Mouse (Mus musculus) neural tube, embryonic 10.5 days (tissue): Measurements from ENCODE around the gene Nme7.

Experiments
- DNase-seq: peaks from one replicate; pipeline ENCODE4 v3.0.0-alpha.2; 2017; ENCODE audit warnings: low spot score; ENCODE audit errors: extremely low spot score

The Nme7 gene

DNA sequence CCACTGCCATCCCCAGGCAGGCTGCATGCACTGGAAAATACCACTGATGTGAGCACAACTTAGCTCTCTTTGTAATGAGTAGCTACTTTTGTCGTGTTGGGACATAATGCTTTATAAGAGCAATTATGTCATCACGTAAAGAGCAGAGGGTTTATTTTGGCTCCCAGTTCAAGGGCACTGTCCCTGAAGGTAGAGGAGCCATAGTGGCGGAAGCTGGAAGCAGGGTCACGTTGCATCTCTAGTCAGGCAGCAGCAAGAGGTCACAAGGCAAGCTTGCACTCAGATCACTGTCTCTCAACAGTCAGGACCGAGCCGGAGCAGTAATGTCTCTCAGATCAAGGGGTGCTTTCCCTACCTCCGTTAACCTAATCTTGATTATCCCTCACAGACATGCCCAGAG, 123.9 kb downstream of the Nme7 start:
- no peak for DNase-seq

DNA sequence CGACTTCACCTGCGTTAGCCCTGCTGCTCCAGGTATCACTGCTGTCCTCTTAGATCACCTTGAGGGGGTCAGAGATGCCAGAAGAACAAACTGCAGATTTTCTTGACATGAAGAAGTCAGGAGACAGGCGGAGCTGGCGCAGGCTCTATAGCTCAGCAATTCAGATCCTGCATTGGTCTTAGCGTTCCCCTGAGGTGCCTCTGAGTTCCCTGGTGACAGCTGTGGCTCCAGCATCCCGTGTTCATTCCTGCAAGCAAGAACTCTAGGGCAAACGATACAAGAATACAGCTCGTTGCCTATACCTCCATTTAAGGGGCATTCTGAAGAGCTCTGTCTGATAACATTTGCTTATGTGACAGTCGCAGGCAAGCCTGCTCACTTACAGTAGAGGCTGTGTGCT, 124.7 kb downstream of the Nme7 start:
- DNase-seq, result no peak

- DNase-seq, result no peak
Observed at GRCm38 (mm10) chr1:164432649-164433048, 128.7 kb downstream of the Nme7 start.

- no peak for DNase-seq
Observed at GRCm38 (mm10) chr1:164434049-164434448, 130.1 kb downstream of the Nme7 start.

GRCm38 (mm10) chr1:164436749-164437148, 132.8 kb downstream of the Nme7 start:
- DNase-seq, result no peak

DNA sequence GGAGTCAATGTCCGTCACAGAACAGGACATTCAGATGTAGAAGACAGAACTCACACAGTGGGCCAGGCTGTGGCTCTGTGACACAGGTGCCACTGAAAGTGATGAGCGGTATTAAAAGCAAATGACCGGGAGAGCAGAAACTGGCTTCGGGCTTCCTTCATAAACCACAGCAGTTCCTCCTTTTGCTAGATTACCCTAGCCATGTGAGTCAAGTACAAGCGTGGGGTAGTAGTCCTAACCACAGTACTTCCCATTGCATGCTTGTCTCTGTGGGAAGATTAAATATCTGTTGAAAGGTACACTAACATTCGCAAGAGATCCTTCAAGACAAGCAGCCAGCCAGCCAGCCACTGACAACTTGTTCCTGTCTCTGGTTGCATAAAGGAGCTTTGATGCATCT, 136.3 kb downstream of the Nme7 start:
- no peak for DNase-seq

DNA sequence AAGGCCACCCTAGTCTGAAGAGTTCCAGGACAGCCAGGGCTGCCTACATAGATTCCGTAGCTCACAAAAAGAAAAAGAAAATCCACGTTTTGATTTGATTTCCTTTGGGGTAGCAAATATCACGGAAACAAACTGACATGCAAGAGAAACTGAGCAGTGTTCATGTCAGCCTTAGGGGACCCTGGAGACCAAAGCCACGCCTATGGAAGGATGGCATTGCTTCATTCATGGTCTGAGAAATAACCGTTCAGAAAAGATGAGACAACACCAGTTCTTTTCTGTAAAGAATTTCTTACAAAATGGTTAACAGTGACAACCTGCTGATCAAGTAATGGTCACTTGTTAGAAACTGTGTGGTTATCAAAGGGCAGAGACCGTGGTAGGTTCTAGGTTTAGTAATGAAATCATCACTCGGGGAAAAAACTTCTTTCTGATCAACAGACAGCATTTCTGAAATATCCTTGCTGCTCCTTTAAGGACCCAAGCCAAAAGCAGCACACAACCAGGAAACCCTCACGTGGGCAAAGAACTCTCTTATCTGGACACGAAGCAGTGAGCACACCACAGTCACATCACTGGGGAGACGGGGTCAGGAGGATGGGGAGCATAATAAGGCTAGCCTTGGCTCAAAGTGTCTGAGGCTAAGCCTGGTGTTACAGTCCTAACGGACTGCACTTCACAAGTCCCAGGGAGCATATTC, 136.9 kb downstream of the Nme7 start:
- DNase-seq, result no peak

GRCm38 (mm10) chr1:164441408-164441974, 137.6 kb downstream of the Nme7 start:
- DNase-seq, result no peak

DNA sequence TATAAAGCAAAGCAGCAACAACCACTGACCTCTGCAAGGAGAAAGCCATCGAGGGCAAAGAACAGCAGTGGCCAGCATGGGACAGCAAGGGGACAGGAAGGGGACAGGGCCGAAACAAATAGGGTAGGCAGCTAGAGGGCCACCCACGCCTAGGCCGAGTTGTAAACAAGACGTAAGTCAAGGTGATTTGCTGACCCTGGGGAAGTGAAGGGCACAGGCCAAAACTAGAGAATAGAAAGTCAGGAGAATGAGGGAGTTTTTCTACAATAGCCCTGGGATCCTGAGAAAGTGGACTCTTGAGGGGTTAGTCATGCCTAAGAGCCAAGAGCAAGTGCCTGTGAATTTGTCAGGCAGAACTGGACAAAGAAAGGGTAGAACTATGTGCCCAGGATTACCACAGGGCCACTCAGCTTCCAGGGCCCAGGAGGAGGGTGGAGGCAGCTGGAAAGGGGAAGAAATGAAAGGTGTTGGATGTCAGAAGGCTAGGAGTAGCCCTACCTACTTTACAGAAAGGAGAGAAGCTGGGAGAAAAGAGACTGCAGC, 141.8 kb downstream of the Nme7 start:
- DNase-seq, result no peak

DNA sequence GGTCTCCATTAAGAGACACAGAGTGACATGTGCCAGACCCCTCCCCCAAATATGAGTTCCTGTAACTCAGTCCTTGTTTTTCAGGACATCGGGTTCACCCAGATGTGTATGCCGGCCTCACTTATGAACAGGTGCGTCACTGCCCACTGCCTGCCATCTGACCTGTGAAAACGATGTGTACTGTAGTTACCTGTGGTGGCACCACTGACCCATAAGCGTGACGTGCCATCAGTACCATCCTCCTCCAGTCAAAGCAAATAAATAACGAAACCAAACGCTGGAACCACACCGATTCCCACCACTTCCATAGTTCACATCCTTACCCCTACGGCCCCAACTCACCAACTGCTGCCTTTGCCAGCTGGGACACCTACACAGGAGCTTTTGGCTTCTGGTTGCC, 142.6 kb downstream of the Nme7 start:
- no peak for DNase-seq

- DNase-seq, result no peak
Observed at GRCm38 (mm10) chr1:164447521-164447920, 143.6 kb downstream of the Nme7 start.

- DNase-seq, result no peak
Observed at GRCm38 (mm10) chr1:164449626-164450025, 145.7 kb downstream of the Nme7 start.

- DNase-seq, result no peak
Observed at GRCm38 (mm10) chr1:164450231-164450630, 146.3 kb downstream of the Nme7 start.

- DNase-seq, result no peak
Observed at GRCm38 (mm10) chr1:164450644-164451043, 146.7 kb downstream of the Nme7 start.

DNA sequence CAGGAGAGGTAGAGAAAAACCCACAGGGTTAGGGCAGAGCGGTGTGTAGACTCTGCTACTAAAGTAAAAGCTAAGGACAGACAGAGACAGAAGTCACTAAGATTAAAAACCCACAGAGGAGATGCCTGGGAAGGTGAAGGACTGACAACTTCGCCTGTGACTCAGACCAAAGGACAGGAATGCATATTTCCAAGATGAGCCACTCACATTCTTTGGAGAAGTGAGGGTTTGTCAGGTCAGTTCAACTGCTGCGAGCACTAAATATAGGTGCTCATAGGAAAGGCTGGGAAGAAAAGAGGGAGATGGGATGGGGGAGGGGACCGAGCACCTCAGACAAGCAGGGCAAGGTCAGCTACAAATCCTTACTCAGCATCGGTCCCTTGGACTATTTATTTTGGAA, 147.4 kb downstream of the Nme7 start:
- DNase-seq, result no peak

- no peak for DNase-seq
Observed at GRCm38 (mm10) chr1:164452580-164452979, 148.7 kb downstream of the Nme7 start.

- no peak for DNase-seq
Observed at GRCm38 (mm10) chr1:164453146-164453545, 149.2 kb downstream of the Nme7 start.

GRCm38 (mm10) chr1:164453739-164454138, 149.8 kb downstream of the Nme7 start:
- no peak for DNase-seq

DNA sequence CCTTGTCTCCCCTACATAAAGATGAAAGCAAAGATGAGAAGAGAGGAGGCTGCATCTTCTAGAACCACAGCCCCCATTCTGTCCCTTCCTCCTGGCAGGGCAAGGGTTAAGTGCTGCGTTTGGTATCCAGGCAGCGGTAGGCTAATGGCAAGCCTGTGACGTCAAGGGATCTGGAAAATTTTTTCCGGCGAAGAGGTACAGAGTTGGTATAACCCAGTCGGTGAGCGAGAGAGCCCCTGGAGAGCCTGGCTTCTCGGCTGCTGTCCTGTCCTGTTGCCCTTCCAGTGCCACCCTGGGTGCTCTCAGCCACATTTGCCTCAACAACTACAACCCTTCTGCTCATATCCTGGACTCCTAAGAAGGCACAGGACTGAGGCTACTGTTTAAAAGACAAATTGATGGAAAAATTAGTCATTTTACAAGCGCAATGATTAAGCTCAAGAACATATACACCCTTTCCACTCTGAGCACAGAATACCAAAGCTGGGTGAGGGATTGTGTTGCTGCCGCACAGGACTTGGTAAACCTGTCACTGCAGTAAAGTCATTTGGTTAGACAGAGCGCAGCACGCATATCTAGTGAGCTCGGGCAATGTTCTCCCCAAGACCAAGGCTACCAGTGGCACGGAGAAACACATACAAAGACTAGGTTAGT, 151.0 kb downstream of the Nme7 start:
- no peak for DNase-seq

DNA sequence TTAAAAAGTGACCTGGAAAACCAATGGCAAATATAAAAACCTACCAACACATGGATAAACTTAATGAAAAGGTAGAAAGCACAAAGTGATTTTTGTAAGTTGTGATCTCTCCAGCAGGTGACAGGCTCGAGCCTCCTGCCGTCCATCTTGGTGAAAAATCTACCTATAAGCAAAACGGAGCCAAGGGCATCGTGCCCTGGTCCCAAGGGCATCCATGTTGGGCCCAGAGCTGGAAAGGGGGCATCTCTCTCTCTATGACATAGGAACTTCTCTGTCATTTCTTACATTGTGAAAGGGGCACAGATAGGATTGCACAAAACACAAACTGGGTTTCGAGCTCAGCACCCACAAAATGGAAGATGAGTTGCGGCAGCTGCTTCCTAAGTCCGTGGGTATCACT, 151.7 kb downstream of the Nme7 start:
- no peak for DNase-seq

DNA sequence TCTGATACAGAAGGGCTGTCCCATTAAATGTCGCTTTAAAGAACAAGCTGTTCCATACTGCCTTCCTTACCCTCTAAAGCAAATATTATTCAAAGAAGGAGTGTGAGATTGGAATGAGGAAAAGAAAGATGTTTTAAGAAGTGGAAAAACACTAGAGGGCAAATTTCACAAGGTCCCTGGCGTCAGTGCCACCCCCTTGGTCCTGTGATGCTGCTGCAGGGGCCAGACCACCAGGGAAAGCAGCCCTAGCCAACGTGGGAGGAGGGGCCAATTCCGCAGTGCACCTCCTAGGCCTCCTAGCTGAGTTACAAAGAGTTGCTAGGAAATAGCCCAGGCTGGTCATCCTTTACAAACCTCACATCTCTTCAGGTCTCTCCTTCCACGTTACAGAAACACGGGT, 152.1 kb downstream of the Nme7 start:
- DNase-seq, result no peak

GRCm38 (mm10) chr1:164456731-164457130, 152.8 kb downstream of the Nme7 start:
- DNase-seq, result no peak
